Mouse (Mus musculus) effector memory CD4-positive, alpha-beta T cell, adult 7 months (primary cell): Measurements from ENCODE around the gene Celf1. TPM values are rescaled to one million over a fixed set of nuclear protein-coding genes. Genes with fewer than 3 reads are reported as not detected.

Experiments
- polyA plus RNA-seq: library from polyadenylated mRNA; unstranded; fragments of 100-300 nt; shearing (Covaris generic); gene quantifications from one replicate; pipeline ENCODE4 v1.2.1, GENCODE M21; 2017

The Celf1 gene
- 136 TPM for polyA plus RNA-seq

DNA sequence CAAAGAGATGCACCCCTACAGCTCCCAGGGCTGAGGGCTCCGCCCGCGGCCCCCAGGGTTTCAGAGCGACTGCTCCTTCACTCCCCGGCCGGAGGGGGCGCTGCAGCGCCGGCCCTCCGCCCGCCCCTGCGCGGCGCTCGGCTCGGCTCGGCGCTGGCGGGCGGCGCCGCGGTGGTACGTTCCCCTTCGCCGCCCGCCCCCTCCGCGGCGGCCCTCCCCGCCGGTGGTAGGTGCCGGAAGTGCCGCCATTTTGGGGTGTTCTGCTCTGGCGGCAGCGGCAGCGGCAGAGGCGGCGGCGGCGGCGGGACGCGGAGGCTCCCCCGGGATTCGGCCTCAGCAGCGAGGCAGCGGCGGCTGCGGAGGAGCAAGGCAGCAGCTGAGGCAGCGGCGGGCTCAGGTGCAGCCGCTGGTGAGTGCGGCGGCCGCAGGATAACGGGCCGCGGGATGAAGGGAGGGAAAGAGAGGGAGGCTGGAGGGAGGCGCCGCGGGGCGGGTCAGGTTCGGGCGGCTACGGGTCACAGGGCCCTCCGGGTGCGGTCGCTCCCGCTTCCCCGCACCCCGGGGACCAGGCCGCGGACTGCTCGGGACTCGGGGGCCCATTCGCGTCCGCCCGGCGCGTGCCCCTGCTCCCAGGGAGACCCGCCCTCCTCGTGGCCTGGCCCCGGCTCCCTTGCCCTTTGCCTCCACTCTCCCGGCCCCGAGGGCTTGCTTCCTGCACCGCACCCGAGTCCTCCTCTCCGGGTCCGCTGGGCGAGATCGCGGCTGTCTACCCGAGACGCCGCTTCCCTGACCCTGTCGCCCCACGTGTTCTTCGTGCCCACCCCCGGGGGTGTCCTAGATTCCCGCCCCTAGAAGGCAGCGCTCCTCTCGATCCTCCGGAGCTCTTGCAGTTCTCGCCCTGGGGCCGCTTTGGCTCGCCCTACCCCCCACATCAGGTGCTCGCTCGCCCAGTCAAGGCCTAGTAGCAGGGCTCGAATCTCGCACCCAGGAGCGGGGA is at the start of gene Celf1:
Gene Celf1, plus strand, starts transcription at position 150 of the 997 bp plus-strand sequence.

DNA sequence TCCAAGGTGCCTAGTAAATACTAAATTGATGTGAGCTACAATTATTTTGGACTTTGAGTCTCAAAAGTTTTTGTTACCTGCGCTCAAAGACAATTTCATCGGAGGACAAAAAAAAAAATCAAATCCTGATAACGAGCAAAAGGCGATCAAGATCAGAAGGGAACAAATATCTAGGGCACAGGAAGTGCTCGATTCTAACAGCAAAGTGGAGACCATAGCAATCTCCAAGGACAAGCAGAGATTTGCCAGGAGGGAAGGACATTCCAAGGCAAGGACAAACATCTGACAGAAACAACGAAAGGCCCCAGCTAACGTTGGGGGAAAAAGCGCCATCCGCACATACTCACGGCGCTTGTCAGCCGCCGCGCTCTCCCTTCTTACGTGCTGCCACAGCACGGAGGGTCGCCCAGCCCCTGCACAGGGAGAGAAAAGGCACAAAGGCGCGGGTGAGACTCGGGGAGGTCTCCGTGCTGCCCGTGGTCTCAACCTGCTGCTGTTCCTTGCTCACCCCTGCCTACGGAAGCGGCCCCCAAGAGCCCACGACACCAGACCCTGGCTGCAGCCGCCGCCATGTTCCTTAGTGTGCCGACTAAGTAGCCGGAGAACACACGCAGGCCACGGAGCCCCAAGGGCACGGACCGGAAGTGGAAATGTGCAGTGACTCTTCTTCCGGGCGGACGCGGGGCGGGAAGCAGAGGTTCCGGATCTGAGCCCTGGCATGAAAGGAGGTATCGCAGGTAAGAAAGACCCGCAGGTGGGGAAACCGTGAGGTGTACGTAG is 35.9 kb upstream of the Celf1 start, which contains the start of the genes Kbtbd4 and Ndufs3:
Gene Kbtbd4, plus strand, starts transcription at position 665 of the 780 bp plus-strand sequence.
Gene Ndufs3, minus strand, starts transcription at position 752 of the 780 bp plus-strand sequence.

DNA sequence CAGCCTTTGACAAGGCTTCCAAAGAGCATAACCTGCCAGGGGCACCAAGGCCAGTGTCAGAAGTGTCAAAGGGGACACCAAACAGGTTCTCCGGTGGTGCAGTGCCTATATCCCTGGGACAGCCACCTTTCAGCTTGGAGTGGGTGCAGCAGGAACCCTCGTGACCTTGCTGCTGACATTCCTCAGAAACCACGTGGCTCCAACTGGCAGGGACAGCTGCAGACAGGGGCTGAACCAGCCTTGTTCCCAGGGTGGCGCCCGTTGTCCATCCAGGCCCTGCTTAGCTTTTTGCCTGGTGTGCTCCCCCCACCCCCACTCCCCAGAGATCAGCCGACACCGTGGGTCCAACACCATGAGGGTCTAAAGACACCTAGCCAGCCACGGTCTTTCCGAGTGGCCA is 95.2 kb downstream of the Celf1 start, which contains the start of gene Rapsn:
Gene Rapsn, plus strand, starts transcription at position 236 of the 400 bp plus-strand sequence.

DNA sequence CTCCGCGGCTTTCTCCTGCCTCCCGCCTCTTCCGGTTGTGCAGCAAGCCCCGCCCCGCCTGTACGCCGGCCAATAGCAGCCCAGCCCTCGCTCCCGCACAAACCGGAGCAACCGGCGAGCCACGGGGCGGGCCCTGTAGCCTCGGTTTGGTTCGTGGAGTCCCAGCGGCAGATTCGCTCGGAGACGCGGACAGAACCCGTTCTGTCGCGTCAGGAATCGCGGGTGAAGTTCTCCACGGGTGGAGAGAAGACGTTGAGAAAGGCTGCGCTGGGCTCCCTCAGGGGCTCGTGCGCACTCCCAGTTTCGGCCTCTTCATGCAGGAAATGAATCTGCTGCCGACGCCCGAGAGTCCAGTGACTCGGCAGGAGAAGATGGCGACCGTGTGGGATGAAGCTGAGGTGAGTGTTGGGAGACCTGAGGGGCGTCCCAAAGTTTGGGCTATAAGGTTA is 113.8 kb downstream of the Celf1 start, which contains the start of gene Psmc3:
Gene Psmc3, plus strand, starts transcription at position 76 of the 449 bp plus-strand sequence.

Other genes starting within 250 kb of the Celf1 start
- 248 TPM for gene Fnbp4, start 195.0 kb upstream of the Celf1 start, polyA plus RNA-seq
- 0.23 TPM for gene Agbl2, start 157.7 kb upstream of the Celf1 start, polyA plus RNA-seq
- 121 TPM for gene Mtch2, start 93.2 kb upstream of the Celf1 start, polyA plus RNA-seq
- gene C1qtnf4, start 54.5 kb upstream of the Celf1 start, polyA plus RNA-seq: 6.2 TPM
- 24.2 TPM for gene Kbtbd4, start 35.6 kb upstream of the Celf1 start, polyA plus RNA-seq
- gene Ndufs3, start 35.6 kb upstream of the Celf1 start, polyA plus RNA-seq: 101 TPM
- gene Rapsn, start 95.2 kb downstream of the Celf1 start, polyA plus RNA-seq: 0.39 TPM
- gene Psmc3, start 113.6 kb downstream of the Celf1 start, polyA plus RNA-seq: 158 TPM
- 27.4 TPM for gene Slc39a13, start 130.0 kb downstream of the Celf1 start, polyA plus RNA-seq
- gene Spi1, start 142.0 kb downstream of the Celf1 start, polyA plus RNA-seq: 1.4 TPM
- 0.12 TPM for gene Mybpc3, start 177.8 kb downstream of the Celf1 start, polyA plus RNA-seq
- gene Madd, start 243.5 kb downstream of the Celf1 start, polyA plus RNA-seq: 227 TPM